Mouse (Mus musculus) intestine, embryonic 15.5 days (tissue): Measurements from ENCODE around the gene H2al1m. TPM values are rescaled to one million over a fixed set of nuclear protein-coding genes. Genes with fewer than 3 reads are reported as not detected.
"Not testable (repeated sequence)": the region's sequence is repeated elsewhere in the genome, so short reads cannot be mapped to it uniquely, and the experiment has no call there.

Experiments
- ATAC-seq: fragments of 200-750 bp; cut with Nextera tagmentation; 2 replicates; pipeline ENCODE4 v1.8.0; 2017; ENCODE audit warnings: moderate TSS enrichment, moderate library complexity
- H3K27ac ChIP-seq: fragments of 300-500 bp; sonication (generic); 2 replicates; pipeline ENCODE4 v1.5.1; 2015; ENCODE audit warnings: mild to moderate bottlenecking, inconsistent platforms
- H3K27me3 ChIP-seq: fragments of 300-500 bp; sonication (generic); replicated peaks from 2 replicates; pipeline ENCODE4 v1.6.1; 2015; ENCODE audit warnings: inconsistent platforms
- H3K36me3 ChIP-seq: fragments of 300-500 bp; sonication (generic); 2 replicates; pipeline ENCODE4 v1.6.1; 2015; ENCODE audit warnings: inconsistent platforms
- H3K4me1 ChIP-seq: fragments of 300-500 bp; sonication (generic); replicated peaks from 2 replicates; pipeline ENCODE4 v1.6.1; 2015; ENCODE audit warnings: inconsistent platforms
- H3K4me2 ChIP-seq: fragments of 300-500 bp; sonication (generic); replicated peaks from 2 replicates; pipeline ENCODE4 v1.6.1; 2015; ENCODE audit warnings: mild to moderate bottlenecking, inconsistent platforms
- H3K4me3 ChIP-seq: fragments of 300-500 bp; sonication (generic); replicated peaks from 2 replicates; pipeline ENCODE4 v1.5.1; 2015; ENCODE audit warnings: inconsistent platforms
- H3K9ac ChIP-seq: fragments of 300-500 bp; sonication (generic); 2 replicates; pipeline ENCODE4 v1.6.1; 2015; ENCODE audit warnings: inconsistent platforms
- H3K9me3 ChIP-seq: fragments of 300-500 bp; sonication (generic); 2 replicates; pipeline ENCODE4 v1.6.1; 2016; ENCODE audit warnings: inconsistent platforms
- WGBS: fragments of 180-500 bp; shearing (Covaris S2); methylation state at CpG from one replicate; pipeline ENCODE4 v1.1.7; 2015; 5-methylcytosine and 5-hydroxymethylcytosine counted together
- polyA plus RNA-seq: library from polyadenylated mRNA; unstranded; fragments of >200 nt; fragmentation: Nextera tagmentation; extraction: Ambion mirVana; gene quantifications from 2 replicates; pipeline ENCODE4 v1.2.1, GENCODE M21; 2015

Gene H2al1m
- polyA plus RNA-seq, 1 experiment from 2014 or later = not detected

- Histone ChIP-seq H3K9me3 (no peaks in the 10 kb centered on the region), H3K9ac (peak within 1 kb of the TSS; percentile 44), H3K4me1 (no peaks in the 10 kb centered on the region), H3K4me2 (peak within 1 kb of the TSS; percentile 55), H3K27me3 (no peaks in the 10 kb centered on the region), H3K36me3 (no peaks in the 10 kb centered on the region), H3K27ac (peak within 1 kb of the TSS; percentile 51; the same call in 1 of the 2 replicates), H3K4me3 (peak within 1 kb of the TSS; percentile 52)
- 12% methylated on average over 83 of the region's 94 CpGs for WGBS
- peak; percentile 93 for ATAC-seq
Observed at GRCm38 (mm10) chrX:9272460-9273361, 10.9 kb upstream of the H2al1m start, which contains the start of gene Xk. Gene Xk, plus strand, starts transcription at chrX:9272756.

- Histone ChIP-seq H3K27ac (no peak overlapping the region), H3K4me1 (no peaks in the 10 kb centered on the region), H3K9ac (peak overlapping the region; percentile 44), H3K4me2 (peak overlapping the region; percentile 55), H3K9me3 (no peaks in the 10 kb centered on the region), H3K27me3 (no peaks in the 10 kb centered on the region), H3K36me3 (no peaks in the 10 kb centered on the region), H3K4me3 (peak overlapping the region; percentile 52)
- 55% methylated on average over 12 of the region's 12 CpGs for WGBS
- no peak for ATAC-seq
Observed at GRCm38 (mm10) chrX:9273377-9274002, 10.1 kb upstream of the H2al1m start.

GRCm38 (mm10) chrX:9274321-9274720, 9.2 kb upstream of the H2al1m start:
- H3K4me2 ChIP-seq = no peak overlapping the region
- H3K27me3 ChIP-seq = no peaks in the 10 kb centered on the region
- ATAC-seq = no peak
- 77% methylated on average over 8 of the region's 8 CpGs for WGBS
- H3K4me3 ChIP-seq = no peak overlapping the region
- no peak overlapping the region for H3K9ac ChIP-seq
- no peaks in the 10 kb centered on the region for H3K9me3 ChIP-seq
- H3K4me1 ChIP-seq = no peaks in the 10 kb centered on the region
- no peaks in the 10 kb centered on the region for H3K36me3 ChIP-seq
- no peak overlapping the region for H3K27ac ChIP-seq

- not testable (repeated sequence) for H3K4me1 ChIP-seq, H3K27ac ChIP-seq, H3K9ac ChIP-seq, H3K4me2 ChIP-seq, H3K36me3 ChIP-seq, H3K9me3 ChIP-seq, H3K27me3 ChIP-seq, H3K4me3 ChIP-seq, ATAC-seq
- WGBS = 86% methylated on average over 4 of the region's 4 CpGs
Observed at GRCm38 (mm10) chrX:9293140-9293829, 9.7 kb downstream of the H2al1m start.

GRCm38 (mm10) chrX:9298413-9298864, 14.9 kb downstream of the H2al1m start:
- ATAC-seq = no peak
- no peaks in the 10 kb centered on the region for H3K27me3 ChIP-seq
- H3K27ac ChIP-seq = no peak overlapping the region
- H3K9ac ChIP-seq = no peak overlapping the region
- no peak overlapping the region for H3K4me2 ChIP-seq
- no peaks in the 10 kb centered on the region for H3K9me3 ChIP-seq
- H3K4me3 ChIP-seq = no peak overlapping the region
- no peaks in the 10 kb centered on the region for H3K4me1 ChIP-seq
- 83% methylated on average over 5 of the region's 5 CpGs for WGBS
- H3K36me3 ChIP-seq = no peaks in the 10 kb centered on the region

GRCm38 (mm10) chrX:9302791-9303190, 19.2 kb downstream of the H2al1m start:
- H3K27ac ChIP-seq = no peak overlapping the region
- ATAC-seq = no peak
- H3K9me3 ChIP-seq = no peaks in the 10 kb centered on the region
- no peak overlapping the region for H3K9ac ChIP-seq
- no peak overlapping the region for H3K4me3 ChIP-seq
- H3K36me3 ChIP-seq = no peaks in the 10 kb centered on the region
- 77% methylated on average over 5 of the region's 5 CpGs for WGBS
- no peak overlapping the region for H3K4me2 ChIP-seq
- H3K27me3 ChIP-seq = no peaks in the 10 kb centered on the region
- H3K4me1 ChIP-seq = no peaks in the 10 kb centered on the region

GRCm38 (mm10) chrX:9303455-9303854, 19.9 kb downstream of the H2al1m start:
- Histone ChIP-seq H3K9me3 (no peaks in the 10 kb centered on the region), H3K27me3 (no peaks in the 10 kb centered on the region), H3K4me1 (no peaks in the 10 kb centered on the region), H3K4me2 (no peak overlapping the region), H3K9ac (no peak overlapping the region), H3K27ac (no peak overlapping the region), H3K4me3 (no peak overlapping the region), H3K36me3 (no peaks in the 10 kb centered on the region)
- WGBS = 71% methylated on average over 1 of the region's 1 CpGs
- no peak for ATAC-seq

- not testable (repeated sequence) for H3K36me3 ChIP-seq, H3K4me2 ChIP-seq, H3K9ac ChIP-seq, H3K4me3 ChIP-seq, H3K27me3 ChIP-seq, ATAC-seq, H3K4me1 ChIP-seq, H3K27ac ChIP-seq, H3K9me3 ChIP-seq
Observed at GRCm38 (mm10) chrX:9316457-9316856, 32.9 kb downstream of the H2al1m start.

GRCm38 (mm10) chrX:9327954-9328353, 44.4 kb downstream of the H2al1m start:
- not testable (repeated sequence) for H3K4me1 ChIP-seq, H3K4me3 ChIP-seq, H3K9me3 ChIP-seq, ATAC-seq, H3K36me3 ChIP-seq, H3K4me2 ChIP-seq, H3K9ac ChIP-seq, H3K27ac ChIP-seq, H3K27me3 ChIP-seq
- 91% methylated on average over 26 of the region's 26 CpGs for WGBS

- H3K4me2 ChIP-seq, H3K9me3 ChIP-seq, H3K36me3 ChIP-seq, H3K27me3 ChIP-seq, H3K27ac ChIP-seq, H3K4me3 ChIP-seq, ATAC-seq, H3K4me1 ChIP-seq, H3K9ac ChIP-seq: not testable (repeated sequence)
- WGBS = 85% methylated on average over 12 of the region's 12 CpGs
Observed at GRCm38 (mm10) chrX:9332366-9332962, 48.9 kb downstream of the H2al1m start.

- 40% methylated on average over 2 of the region's 2 CpGs for WGBS
Observed at GRCm38 (mm10) chrX:9333035-9333434, 49.5 kb downstream of the H2al1m start.

More at GRCm38 (mm10) chrX:9333035-9333434, 49.5 kb downstream of the H2al1m start:
- H3K9ac ChIP-seq, H3K4me2 ChIP-seq, H3K4me3 ChIP-seq, H3K4me1 ChIP-seq, H3K27me3 ChIP-seq, H3K36me3 ChIP-seq, H3K27ac ChIP-seq, H3K9me3 ChIP-seq, ATAC-seq: not testable (repeated sequence)
